Mouse (Mus musculus): ENCODE results near the gene Npas1.

Npas1 gene

GRCm38 (mm10) chr7:16468115-16468514, 9.4 kb downstream of the Npas1 start:
- no peak for DNase-seq (ENCODE audit: low read depth)

GRCm38 (mm10) chr7:16466565-16466964, 11.0 kb downstream of the Npas1 start:
- peak; percentile 71 for DNase-seq (ENCODE audit: low read depth)

GRCm38 (mm10) chr7:16465568-16465967, 12.0 kb downstream of the Npas1 start:
- no peak for DNase-seq (ENCODE audit: low read depth)

GRCm38 (mm10) chr7:16465160-16465559, 12.4 kb downstream of the Npas1 start:
- DNase-seq (ENCODE audit: low read depth), result peak; percentile 84

- DNase-seq (ENCODE audit: low read depth), result peak; percentile 88
Observed at GRCm38 (mm10) chr7:16463214-16463613, 14.3 kb downstream of the Npas1 start.

GRCm38 (mm10) chr7:16461705-16462104, 15.8 kb downstream of the Npas1 start:
- DNase-seq (ENCODE audit: low read depth), result no peak

- DNase-seq (ENCODE audit: low read depth), result no peak
Observed at GRCm38 (mm10) chr7:16461151-16461550, 16.4 kb downstream of the Npas1 start.

- no peak for DNase-seq (ENCODE audit: low read depth)
Observed at GRCm38 (mm10) chr7:16460566-16460965, 17.0 kb downstream of the Npas1 start.

GRCm38 (mm10) chr7:16456289-16456688, 21.2 kb downstream of the Npas1 start:
- no peak for DNase-seq (ENCODE audit: low read depth)

- no peak for DNase-seq (ENCODE audit: low read depth)
Observed at GRCm38 (mm10) chr7:16455016-16455415, 22.5 kb downstream of the Npas1 start.

- peak; percentile 61 for DNase-seq (ENCODE audit: low read depth)
Observed at GRCm38 (mm10) chr7:16453118-16453711, 24.3 kb downstream of the Npas1 start.

GRCm38 (mm10) chr7:16452587-16453073, 24.9 kb downstream of the Npas1 start, which contains the start of gene Tmem160:
Gene Tmem160 (plus strand): TSS chr7:16452779.
- DNase-seq (ENCODE audit: low read depth), result peak; percentile 95

- no peak for DNase-seq (ENCODE audit: low read depth)
Observed at GRCm38 (mm10) chr7:16451656-16452055, 25.9 kb downstream of the Npas1 start.

- peak; percentile 65 for DNase-seq (ENCODE audit: low read depth)
Observed at GRCm38 (mm10) chr7:16441241-16441640, 36.3 kb downstream of the Npas1 start.

- no peak for DNase-seq (ENCODE audit: low read depth)
Observed at GRCm38 (mm10) chr7:16435088-16435487, 42.4 kb downstream of the Npas1 start.

GRCm38 (mm10) chr7:16433352-16433971, 44.1 kb downstream of the Npas1 start:
- DNase-seq (ENCODE audit: low read depth), result no peak

GRCm38 (mm10) chr7:16426129-16426729, 51.3 kb downstream of the Npas1 start:
- DNase-seq (ENCODE audit: low read depth), result peak; percentile 75

- DNase-seq (ENCODE audit: low read depth), result no peak
Observed at GRCm38 (mm10) chr7:16425721-16426120, 51.8 kb downstream of the Npas1 start.

GRCm38 (mm10) chr7:16423731-16424130, 53.8 kb downstream of the Npas1 start:
- no peak for DNase-seq (ENCODE audit: low read depth)

- no peak for DNase-seq (ENCODE audit: low read depth)
Observed at GRCm38 (mm10) chr7:16422222-16422856, 55.2 kb downstream of the Npas1 start.

- no peak for DNase-seq (ENCODE audit: low read depth)
Observed at GRCm38 (mm10) chr7:16420493-16421118, 56.9 kb downstream of the Npas1 start.

GRCm38 (mm10) chr7:16418713-16419112, 58.8 kb downstream of the Npas1 start:
- DNase-seq (ENCODE audit: low read depth), result no peak

Measured in naive thymus-derived CD4-positive, alpha-beta T cell, adult 2 months (primary cell).